8 mouse cellular contexts compared by ENCODE assay signal in the genomic region with DNA sequence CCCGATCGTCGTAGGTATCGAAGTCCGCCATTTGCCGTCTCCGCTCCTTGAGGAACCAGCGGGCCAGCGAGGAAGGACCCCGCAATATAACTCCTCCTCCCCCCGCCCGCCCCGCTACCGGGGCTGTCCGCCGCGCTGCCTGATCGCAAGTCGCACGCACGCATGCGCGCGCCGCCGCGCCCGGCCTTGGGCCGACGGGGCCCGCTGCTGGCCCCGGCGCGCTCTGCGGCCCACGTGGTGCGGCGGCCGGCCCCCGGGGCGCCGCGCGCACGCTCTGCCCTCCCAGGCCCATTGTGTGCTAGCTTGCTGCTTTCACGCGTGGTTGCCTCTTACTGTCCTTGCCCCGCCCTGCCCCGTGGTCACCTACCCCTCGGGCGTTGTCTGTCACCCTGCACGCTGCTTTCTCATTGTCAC. TPM values are rescaled to one million over a fixed set of nuclear protein-coding genes. Genes with fewer than 3 reads are reported as not detected.
DNase-seq lines count a peak whose midpoint lies in the region; ATAC-seq and TF ChIP-seq lines count a peak whose summit lies in the region.

A gene (minus strand): TSS at position 222 of the 414 bp plus-strand sequence.

- ATAC-seq in embryonic facial prominence, embryonic 14.5 days (ENCODE audit: low read depth): peak; percentile 94
- ATAC-seq in limb, embryonic 13.5 days (ENCODE audit: low FRiP score, low read depth): peak; percentile 92
- ATAC-seq in midbrain, embryonic 16.5 days: peak; percentile 89

- 0 out of 2 replicates have a peak, but pooled peaks have one; percentile 46 for TF ChIP-seq EP300 in heart, adult 2 months (IDR thresholded peaks at IDR 0.05; ENCODE audit: insufficient read depth, low read depth, low read length)

- H3K36me3 ChIP-seq in embryonic facial prominence, embryonic 14.5 days (ENCODE audit: control insufficient read depth, insufficient read depth, low read length): peaks cover 23% of the 10 kb centered on the region
- H3K36me3 ChIP-seq in heart, adult 2 months (ENCODE audit: control insufficient read depth, insufficient read depth, low read length): peaks cover 21% of the 10 kb centered on the region
- H3K36me3 ChIP-seq in limb, embryonic 13.5 days: peaks cover 22% of the 10 kb centered on the region
- 0 out of 2 replicates have a peak, but pooled peaks cover 4% of the 10 kb centered on the region for H3K36me3 ChIP-seq in midbrain, embryonic 16.5 days (ENCODE audit: control insufficient read depth, insufficient read depth, low read length)

- peak; percentile 93 for TF ChIP-seq POLR2A in heart, adult 2 months (IDR thresholded peaks at IDR 0.05; ENCODE audit: insufficient read depth, low read depth, low read length)

- no peaks in the 10 kb centered on the region for H3K27me3 ChIP-seq in embryonic facial prominence, embryonic 14.5 days (replicated peaks; ENCODE audit: control insufficient read depth, insufficient read depth, low read length)
- H3K27me3 ChIP-seq in heart, adult 2 months (ENCODE audit: control insufficient read depth, insufficient read depth, low read length): no peaks in the 10 kb centered on the region
- no peaks in the 10 kb centered on the region for H3K27me3 ChIP-seq in limb, embryonic 13.5 days
- no peaks in the 10 kb centered on the region for H3K27me3 ChIP-seq in midbrain, embryonic 16.5 days (ENCODE audit: control insufficient read depth, insufficient read depth, low read depth, low read length)

- no peaks in the 10 kb centered on the region for H3K9me3 ChIP-seq in embryonic facial prominence, embryonic 14.5 days (ENCODE audit: control insufficient read depth, low read length)
- H3K9me3 ChIP-seq in limb, embryonic 13.5 days: no peaks in the 10 kb centered on the region
- H3K9me3 ChIP-seq in midbrain, embryonic 16.5 days (replicated peaks; ENCODE audit: control insufficient read depth, low read length, poor library complexity, severe bottlenecking): no peaks in the 10 kb centered on the region

- no peak for TF ChIP-seq CTCF in heart, adult 2 months (IDR thresholded peaks at IDR 0.05)

- H3K4me1 ChIP-seq in embryonic facial prominence, embryonic 14.5 days (ENCODE audit: control insufficient read depth, insufficient read depth, low read length): peaks cover 11% of the 10 kb centered on the region; the same call in 1 of the 2 replicates
- peaks cover 8% of the 10 kb centered on the region for H3K4me1 ChIP-seq in heart, adult 2 months (ENCODE audit: control insufficient read depth, insufficient read depth, low read length)
- peaks cover 11% of the 10 kb centered on the region for H3K4me1 ChIP-seq in limb, embryonic 13.5 days
- peaks cover 12% of the 10 kb centered on the region for H3K4me1 ChIP-seq in midbrain, embryonic 16.5 days (ENCODE audit: control insufficient read depth, insufficient read depth, low read length)

- intact Hi-C loops in heart, adult 2 months (cut with DNase I): loop anchor here (2.0 kb wide), 2 partner anchors 40 to 56 kb away; no protein-coding TSS in a partner anchor

- peak; percentile 91 for DNase-seq in 3T3-L1 (ENCODE audit: low read depth, low spot score)
- DNase-seq in adrenal gland, postnatal 4 days (ENCODE audit: low spot score in 2 of 2): peak; percentile 93 to 94
- peak; percentile 97 for DNase-seq in embryonic facial prominence, embryonic 14.5 days (ENCODE audit: low spot score)
- DNase-seq in heart, adult 2 months: peak; percentile 98 to 99
- DNase-seq in kidney, adult 8-10 months: peak; percentile 96 to 97
- DNase-seq in spleen, postnatal 10 days (ENCODE audit: low spot score in 2 of 2): peak; percentile 97 to 98

- peak within 1 kb of the TSS; percentile 97 for H3K4me3 ChIP-seq in embryonic facial prominence, embryonic 14.5 days (ENCODE audit: low read depth, low read length)
- peak within 1 kb of the TSS; percentile 97 for H3K4me3 ChIP-seq in heart, adult 2 months
- H3K4me3 ChIP-seq in limb, embryonic 13.5 days: peak within 1 kb of the TSS; percentile 98
- peak within 1 kb of the TSS; percentile 96 for H3K4me3 ChIP-seq in midbrain, embryonic 16.5 days (ENCODE audit: low read depth, low read length)

- H3K4me2 ChIP-seq in embryonic facial prominence, embryonic 14.5 days (ENCODE audit: low read depth, low read length): peak within 1 kb of the TSS; percentile 72
- peak within 1 kb of the TSS; percentile 82 for H3K4me2 ChIP-seq in limb, embryonic 13.5 days (replicated peaks)
- peak within 1 kb of the TSS; percentile 94 for H3K4me2 ChIP-seq in midbrain, embryonic 16.5 days (ENCODE audit: low read length)

- H3K9ac ChIP-seq in embryonic facial prominence, embryonic 14.5 days (ENCODE audit: low read depth, low read length): peak within 1 kb of the TSS; percentile 99
- H3K9ac ChIP-seq in heart, adult 2 months (ENCODE audit: low read depth, low read length): peak within 1 kb of the TSS; percentile 97
- H3K9ac ChIP-seq in limb, embryonic 13.5 days: peak within 1 kb of the TSS; percentile 100
- H3K9ac ChIP-seq in midbrain, embryonic 16.5 days (ENCODE audit: low read depth, low read length): peak within 1 kb of the TSS; percentile 99

- peak within 1 kb of the TSS; percentile 96 for H3K27ac ChIP-seq in embryonic facial prominence, embryonic 14.5 days (replicated peaks; ENCODE audit: low read depth, low read length)
- H3K27ac ChIP-seq in heart, adult 2 months: peak within 1 kb of the TSS; percentile 97
- peak within 1 kb of the TSS; percentile 94 for H3K27ac ChIP-seq in limb, embryonic 13.5 days
- H3K27ac ChIP-seq in midbrain, embryonic 16.5 days (ENCODE audit: low read length): peak within 1 kb of the TSS; percentile 95

- WGBS in embryonic facial prominence, embryonic 14.5 days: under 1% methylated on average over 28 of the region's 52 CpGs
- WGBS in heart, adult 2 months: under 1% methylated on average over 49 of the region's 52 CpGs
- 1% methylated on average over 50 of the region's 52 CpGs for WGBS in limb, embryonic 13.5 days
- WGBS in midbrain, embryonic 16.5 days: under 1% methylated on average over 26 of the region's 52 CpGs

- H3K79me2 ChIP-seq in heart, adult 2 months (replicated peaks; ENCODE audit: control insufficient read depth, insufficient read depth, low read length): peaks cover 9% of the 10 kb centered on the region

RNA-seq across cellular contexts. Expression of the gene that starts here (rescaled TPM):
- total RNA-seq in adrenal gland, postnatal 4 days (2021): 100 to 1,000 TPM; 336 to 353 TPM
- polyA plus RNA-seq in embryonic facial prominence, embryonic 14.5 days (2014; fragmentation: Nextera tagmentation; extraction: Ambion mirVana): 365 and 410 TPM in 2 replicates
- total RNA-seq in heart, adult 2 months (2021): 100 to 1,000 TPM; 126 to 137 TPM
- polyA plus RNA-seq in heart, adult 2 months (2012; rRNA removed): 131 and 179 TPM in 2 replicates
- polyA plus RNA-seq in limb, embryonic 13.5 days (2015; fragmentation: Nextera tagmentation; extraction: Ambion mirVana): 474 and 480 TPM in 2 replicates
- polyA plus RNA-seq in midbrain, embryonic 16.5 days (2015; fragmentation: Nextera tagmentation; extraction: Ambion mirVana): 321 and 329 TPM in 2 replicates

Comparison
In these comparisons a context has a peak if more than half of its experiments do, and no peak if none do; other contexts are left out.
1. Peak in every context shown above with its lines: DNase-seq, ATAC-seq, H3K4me3 ChIP-seq and H3K27ac ChIP-seq.